Mouse (Mus musculus): ENCODE measurements at regions not wholly inside any gene's neighbourhood (a gene's known extent, or its start where the extent isn't known, plus 50 kb on each side); places are given as distances from the start of the nearest gene placed in this dataset.

DNA sequence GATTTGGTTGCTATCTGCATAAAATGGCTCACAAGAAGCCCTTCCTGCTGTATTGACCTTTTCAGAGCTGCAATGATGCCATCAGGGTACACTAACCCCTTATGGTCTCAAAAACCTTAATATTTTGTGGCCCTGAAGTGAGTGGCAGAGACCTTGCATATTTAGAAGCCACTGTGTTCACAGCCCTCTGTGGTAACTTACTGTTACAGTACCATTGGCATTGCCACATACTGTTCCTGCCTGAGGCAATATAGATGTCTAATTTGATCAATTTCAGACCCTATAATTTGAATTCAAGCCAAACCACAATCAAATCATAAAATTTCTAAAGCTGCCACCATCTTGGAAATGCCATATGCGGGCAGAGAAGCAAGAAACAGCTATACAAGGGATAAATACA lies 198.5 kb downstream of the Spry2 start:
- no peak for ATAC-seq (replicated peaks; ENCODE audit: low FRiP score)
- 91% methylated on average over 1 of the region's 1 CpGs for WGBS

DNA sequence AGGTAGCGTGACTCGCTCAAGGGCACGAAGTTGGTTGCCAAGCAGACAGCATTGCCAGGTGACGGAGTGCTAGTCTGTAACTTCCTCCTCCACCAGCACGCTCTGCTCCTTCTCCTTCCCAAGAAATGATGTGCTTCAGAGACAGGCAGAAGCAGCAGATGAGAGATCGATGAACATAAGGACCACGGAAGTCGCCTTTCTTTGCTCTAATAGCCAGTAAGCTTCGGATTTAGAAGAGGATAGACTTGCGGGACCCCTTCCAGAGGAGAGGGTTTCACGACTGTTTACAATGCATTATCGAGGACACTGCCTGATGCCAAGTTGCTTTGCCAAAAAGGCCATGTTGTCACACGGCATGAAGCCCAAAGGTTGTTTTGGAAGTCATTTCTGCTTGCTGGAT lies 199.2 kb downstream of the Spry2 start:
- no peak overlapping the region for H3K9ac ChIP-seq
- H3K36me3 ChIP-seq: no peaks in the 10 kb centered on the region
- no peak for ATAC-seq (replicated peaks; ENCODE audit: low FRiP score)
- H3K4me1 ChIP-seq: no peaks in the 10 kb centered on the region
- no peaks in the 10 kb centered on the region for H3K9me3 ChIP-seq (replicated peaks)
- H3K27me3 ChIP-seq: no peaks in the 10 kb centered on the region
- no peak overlapping the region for H3K4me3 ChIP-seq (replicated peaks)
- H3K27ac ChIP-seq: no peak overlapping the region
- H3K4me2 ChIP-seq: no peak overlapping the region
- WGBS: 87% methylated on average over 13 of the region's 13 CpGs

More for the DNA sequence above, 198.5 kb downstream of the Spry2 start:
- Histone ChIP-seq H3K4me1 (no peaks in the 10 kb centered on the region), H3K36me3 (no peaks in the 10 kb centered on the region), H3K27me3 (no peaks in the 10 kb centered on the region), H3K4me3 (replicated peaks) (no peak overlapping the region), H3K9me3 (replicated peaks) (no peaks in the 10 kb centered on the region), H3K27ac (no peak overlapping the region), H3K9ac (no peak overlapping the region), H3K4me2 (no peak overlapping the region)

DNA sequence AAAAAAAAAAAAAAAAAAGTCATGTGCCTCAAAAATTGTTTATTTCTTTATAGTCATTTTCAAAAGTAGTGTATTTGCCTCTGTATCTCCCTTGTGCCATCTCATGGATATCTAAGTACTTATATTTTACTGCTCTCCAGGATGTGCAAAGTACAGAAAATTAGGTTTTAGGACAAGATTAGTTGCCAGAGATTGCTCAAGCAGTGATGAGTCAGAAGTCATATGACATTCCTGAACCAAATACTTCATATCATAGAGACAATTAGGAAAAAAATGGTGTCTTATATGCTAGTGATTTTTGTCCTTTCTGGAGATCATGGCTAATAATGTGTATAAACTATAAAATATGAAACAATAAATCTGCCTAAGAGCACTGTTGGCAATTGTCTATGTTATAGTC lies 201.7 kb downstream of the Spry2 start:
- Histone ChIP-seq H3K27me3 (no peaks in the 10 kb centered on the region), H3K4me3 (replicated peaks) (no peak overlapping the region), H3K4me2 (no peak overlapping the region), H3K36me3 (no peaks in the 10 kb centered on the region), H3K27ac (no peak overlapping the region), H3K9me3 (replicated peaks) (no peaks in the 10 kb centered on the region), H3K4me1 (no peaks in the 10 kb centered on the region), H3K9ac (no peak overlapping the region)
- ATAC-seq (replicated peaks; ENCODE audit: low FRiP score): no peak

DNA sequence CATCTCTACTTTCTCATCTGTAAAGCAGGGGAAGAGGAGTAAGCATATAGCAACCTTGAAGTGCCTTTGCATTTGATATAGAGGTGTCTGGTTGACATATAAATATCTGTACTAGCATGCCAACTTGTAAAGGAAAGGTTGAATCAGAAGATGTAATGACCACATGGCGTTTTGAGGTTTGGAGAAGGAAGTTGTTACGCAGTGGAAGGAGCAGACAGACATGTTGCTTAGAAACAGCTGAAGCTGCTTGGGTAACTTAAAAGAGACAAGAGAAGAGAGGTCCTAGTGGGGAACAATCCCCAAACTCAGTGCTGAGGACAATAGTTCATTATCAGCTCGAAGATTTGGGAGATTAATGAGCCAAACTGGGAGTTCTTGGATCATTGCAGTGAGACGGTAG lies 202.9 kb downstream of the Spry2 start:
- ATAC-seq (replicated peaks; ENCODE audit: low FRiP score): no peak
- Histone ChIP-seq H3K27me3 (no peaks in the 10 kb centered on the region), H3K4me2 (no peak overlapping the region), H3K36me3 (no peaks in the 10 kb centered on the region), H3K9me3 (replicated peaks) (no peaks in the 10 kb centered on the region), H3K4me3 (replicated peaks) (no peak overlapping the region), H3K27ac (no peak overlapping the region), H3K9ac (no peak overlapping the region), H3K4me1 (no peaks in the 10 kb centered on the region)
- WGBS: 84% methylated on average over 4 of the region's 4 CpGs

DNA sequence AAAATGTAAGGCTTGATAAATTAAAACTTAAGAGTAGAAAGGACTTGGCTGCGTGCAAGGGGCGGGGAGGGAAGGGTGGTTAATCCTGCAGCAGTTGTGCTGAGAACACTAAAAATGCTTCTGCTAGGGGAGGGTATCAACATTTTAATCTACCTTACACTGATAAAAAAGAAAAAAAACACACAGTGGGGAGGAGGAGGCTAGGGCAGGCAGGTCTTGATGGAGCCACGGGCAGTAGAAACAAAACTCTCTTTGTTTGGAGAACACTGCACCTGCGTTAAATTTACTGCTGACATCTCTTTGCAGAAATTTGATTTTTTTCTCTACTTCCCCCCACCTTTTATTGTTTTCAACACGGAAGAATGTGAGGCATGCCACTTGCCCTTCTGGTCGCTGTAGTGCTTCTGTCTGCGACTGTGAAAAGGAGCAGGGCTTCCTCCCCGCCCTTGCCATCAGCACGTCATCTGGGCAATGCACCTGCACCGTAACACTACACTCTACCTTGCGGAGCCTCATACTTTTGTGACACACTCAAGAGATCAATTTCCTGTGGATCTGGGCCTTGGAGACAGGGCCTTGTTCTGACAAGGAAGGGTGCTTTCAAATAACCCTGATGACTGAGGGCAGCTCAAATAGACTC lies 211.7 kb downstream of the Spry2 start:
- H3K27ac ChIP-seq: peak overlapping the region; percentile 46; the same call in 1 of the 2 replicates
- H3K9ac ChIP-seq: no peak overlapping the region
- no peaks in the 10 kb centered on the region for H3K27me3 ChIP-seq
- H3K4me1 ChIP-seq: peaks cover 6% of the 10 kb centered on the region; the same call in 1 of the 2 replicates
- H3K36me3 ChIP-seq: no peaks in the 10 kb centered on the region
- no peak overlapping the region for H3K4me3 ChIP-seq (replicated peaks)
- no peak overlapping the region for H3K4me2 ChIP-seq
- peak; percentile 83 for ATAC-seq (replicated peaks; ENCODE audit: low FRiP score)
- no peaks in the 10 kb centered on the region for H3K9me3 ChIP-seq (replicated peaks)
- WGBS: 38% methylated on average over 11 of the region's 11 CpGs

DNA sequence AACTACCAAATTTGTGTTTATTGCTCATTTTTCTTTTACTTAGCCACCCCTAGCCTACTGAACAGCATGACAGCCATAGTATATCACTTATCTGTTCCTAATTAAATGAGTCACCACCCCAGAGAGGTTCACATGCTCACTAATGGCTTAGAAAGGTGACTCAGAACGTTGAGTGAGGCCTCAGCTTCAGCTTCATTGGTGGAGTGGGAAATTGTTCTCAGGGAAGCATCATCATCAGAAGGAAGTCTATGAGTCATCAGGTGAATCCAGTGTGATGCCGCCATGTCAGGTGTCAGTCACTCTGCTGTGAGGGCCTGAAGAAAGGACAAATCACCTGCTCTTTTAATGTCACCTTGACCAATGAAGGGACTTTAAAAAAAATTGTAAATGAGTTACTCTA lies 212.3 kb downstream of the Spry2 start:
- WGBS: 67% methylated on average over 2 of the region's 2 CpGs
- ATAC-seq (replicated peaks; ENCODE audit: low FRiP score): no peak
- peaks cover 6% of the 10 kb centered on the region; the same call in 1 of the 2 replicates for H3K4me1 ChIP-seq
- H3K9ac ChIP-seq: no peak overlapping the region
- H3K36me3 ChIP-seq: no peaks in the 10 kb centered on the region
- no peaks in the 10 kb centered on the region for H3K9me3 ChIP-seq (replicated peaks)
- H3K4me2 ChIP-seq: no peak overlapping the region
- no peak overlapping the region for H3K4me3 ChIP-seq (replicated peaks)
- no peaks in the 10 kb centered on the region for H3K27me3 ChIP-seq
- no peak overlapping the region for H3K27ac ChIP-seq

DNA sequence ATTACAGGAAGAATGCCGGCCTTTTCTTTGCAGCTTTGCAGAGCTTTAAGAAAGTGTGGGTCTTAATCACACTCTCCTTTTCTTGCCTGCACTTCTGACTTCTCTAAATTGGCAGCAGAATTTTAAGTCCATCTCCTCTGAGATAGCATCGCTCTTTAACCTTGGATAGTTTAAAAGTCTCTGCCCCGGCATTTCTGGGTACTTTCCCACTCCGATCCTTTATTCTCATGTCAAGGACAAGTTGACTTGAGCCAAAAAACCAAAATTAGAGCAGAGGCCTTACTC lies 220.0 kb downstream of the Spry2 start:
- H3K4me1 ChIP-seq: peaks cover 3% of the 10 kb centered on the region
- no peaks in the 10 kb centered on the region for H3K36me3 ChIP-seq
- WGBS: 13% methylated on average over 4 of the region's 4 CpGs
- no peak overlapping the region for H3K9ac ChIP-seq
- H3K27ac ChIP-seq: no peak overlapping the region
- H3K4me2 ChIP-seq: peak overlapping the region; percentile 34; the same call in 1 of the 2 replicates
- no peaks in the 10 kb centered on the region for H3K9me3 ChIP-seq (replicated peaks)
- H3K27me3 ChIP-seq: no peaks in the 10 kb centered on the region
- ATAC-seq (replicated peaks; ENCODE audit: low FRiP score): no peak
- no peak overlapping the region for H3K4me3 ChIP-seq (replicated peaks)

DNA sequence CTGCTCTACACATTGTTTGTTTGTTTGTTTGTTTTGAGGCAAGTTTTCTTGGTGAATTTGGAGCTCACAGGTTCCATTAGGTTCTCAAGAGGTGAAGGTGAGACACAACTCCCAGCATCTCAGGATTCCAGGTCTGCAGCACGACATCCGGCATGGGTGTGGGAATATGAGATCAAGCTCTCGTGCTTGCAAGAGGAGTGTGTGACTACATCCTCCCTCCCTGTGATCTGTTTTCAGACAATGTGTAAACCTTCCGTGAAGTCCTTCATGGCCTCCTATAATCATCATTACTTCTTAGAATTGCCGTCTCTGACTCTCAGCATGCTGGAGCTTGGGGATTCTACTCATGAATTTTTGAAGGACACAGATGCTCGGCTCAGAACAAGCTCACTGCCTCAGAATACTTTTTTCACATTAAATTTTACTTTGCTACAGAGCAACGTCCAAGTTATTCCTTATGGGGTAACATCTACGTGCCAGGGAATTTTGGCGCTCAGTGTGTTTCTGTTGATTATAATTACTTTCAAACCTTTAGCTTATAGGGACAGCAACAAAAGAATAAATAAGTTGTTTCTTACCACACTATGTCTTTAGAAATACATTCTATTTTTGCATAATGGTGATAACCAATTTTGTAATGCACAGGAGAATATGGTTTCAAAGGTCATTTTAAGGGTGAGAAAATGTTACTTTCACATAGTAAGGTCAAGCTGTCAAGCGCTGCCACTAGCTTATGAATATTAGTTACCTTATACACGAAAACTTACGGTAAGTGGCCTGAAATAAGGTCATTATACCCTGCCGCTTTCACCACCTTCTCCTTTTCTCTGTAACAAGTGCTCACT lies 220.6 kb downstream of the Spry2 start:
- 41% methylated on average over 13 of the region's 13 CpGs for WGBS
- Histone ChIP-seq H3K36me3 (no peaks in the 10 kb centered on the region), H3K4me1 (peaks cover 3% of the 10 kb centered on the region), H3K4me2 (peak overlapping the region; percentile 34; the same call in 1 of the 2 replicates), H3K27ac (no peak overlapping the region), H3K9me3 (replicated peaks) (no peaks in the 10 kb centered on the region), H3K9ac (no peak overlapping the region), H3K27me3 (no peaks in the 10 kb centered on the region), H3K4me3 (replicated peaks) (no peak overlapping the region)
- no peak for ATAC-seq (replicated peaks; ENCODE audit: low FRiP score)

DNA sequence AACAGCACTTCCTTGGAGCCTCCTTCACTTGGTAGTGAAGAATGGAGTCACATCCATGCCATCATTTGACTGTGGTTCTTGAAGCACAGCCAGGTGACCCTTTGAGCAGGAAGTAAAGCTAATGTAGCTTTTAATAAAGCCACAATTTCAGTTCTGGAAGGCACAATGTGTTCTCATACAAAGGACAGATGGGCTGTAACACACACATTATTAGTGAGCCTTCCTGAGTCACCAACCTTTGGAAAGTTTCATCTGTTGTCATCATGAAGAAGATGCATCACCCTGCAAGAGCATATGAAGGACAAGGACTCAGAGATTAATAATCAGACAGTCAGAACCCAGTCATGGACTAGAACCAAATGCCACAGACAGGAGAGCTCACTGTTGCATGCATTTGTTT lies 221.6 kb downstream of the Spry2 start:
- no peaks in the 10 kb centered on the region for H3K9me3 ChIP-seq (replicated peaks)
- H3K9ac ChIP-seq: no peak overlapping the region
- no peak overlapping the region for H3K4me2 ChIP-seq
- no peak overlapping the region for H3K27ac ChIP-seq
- no peaks in the 10 kb centered on the region for H3K36me3 ChIP-seq
- H3K27me3 ChIP-seq: no peaks in the 10 kb centered on the region
- H3K4me3 ChIP-seq (replicated peaks): no peak overlapping the region
- ATAC-seq (replicated peaks; ENCODE audit: low FRiP score): no peak
- H3K4me1 ChIP-seq: peaks cover 3% of the 10 kb centered on the region

DNA sequence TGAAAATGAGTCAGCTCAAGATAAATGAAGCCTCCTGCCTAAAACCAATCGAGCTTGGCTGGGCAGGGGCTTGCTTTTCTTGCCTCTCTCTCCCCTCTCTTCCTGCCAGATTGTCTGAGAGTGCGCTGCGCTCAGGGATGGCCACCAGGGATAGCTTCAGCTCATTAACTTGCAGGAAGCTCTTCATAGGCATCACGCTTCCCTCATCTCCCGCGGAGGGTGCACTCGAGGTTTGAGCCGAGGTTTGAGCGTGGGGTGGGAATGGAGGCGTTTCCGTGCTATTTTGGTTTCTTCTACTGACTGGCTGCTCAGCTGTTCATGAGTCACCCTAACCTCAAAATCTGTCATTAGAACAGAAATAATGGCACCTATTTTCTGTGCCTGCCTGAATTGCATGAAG lies 227.7 kb downstream of the Spry2 start:
- Histone ChIP-seq H3K4me2 (peak overlapping the region; percentile 43), H3K27ac (no peak overlapping the region), H3K4me1 (peaks cover 8% of the 10 kb centered on the region), H3K27me3 (0 out of 2 replicates have a peak, but pooled peaks cover 3% of the 10 kb centered on the region), H3K4me3 (replicated peaks) (no peak overlapping the region), H3K9me3 (replicated peaks) (no peaks in the 10 kb centered on the region), H3K36me3 (no peaks in the 10 kb centered on the region), H3K9ac (no peak overlapping the region)
- WGBS: 18% methylated on average over 11 of the region's 11 CpGs
- ATAC-seq (replicated peaks; ENCODE audit: low FRiP score): 0 out of 2 replicates have a peak, but pooled peaks have one; percentile 56

DNA sequence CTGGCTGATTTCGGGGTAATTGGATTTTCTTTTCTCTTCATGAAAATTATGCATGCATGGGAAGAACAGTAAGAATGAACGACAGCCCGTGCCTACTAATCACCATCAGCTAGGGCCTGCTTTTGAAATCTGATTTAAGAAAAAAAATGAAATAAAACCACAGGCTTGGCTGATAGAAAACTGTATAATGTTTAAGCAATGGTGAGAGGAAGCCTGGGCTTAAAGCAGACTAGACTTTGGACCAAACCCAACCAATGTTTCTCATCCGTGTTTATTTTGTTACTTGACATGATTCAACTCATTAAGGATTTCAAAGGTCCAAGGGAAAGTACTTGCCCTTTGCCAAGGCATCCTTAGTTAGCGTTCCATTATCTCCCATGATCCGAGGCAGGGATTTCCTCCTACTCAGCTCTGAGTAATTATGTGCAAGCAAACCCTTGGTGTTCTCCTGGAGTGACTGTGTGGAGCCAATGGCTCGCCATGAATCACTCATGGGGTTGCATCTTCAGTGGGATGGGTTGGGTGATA lies 231.9 kb downstream of the Spry2 start:
- no peaks in the 10 kb centered on the region for H3K36me3 ChIP-seq
- H3K27me3 ChIP-seq: 0 out of 2 replicates have a peak, but pooled peaks cover 3% of the 10 kb centered on the region
- H3K4me3 ChIP-seq (replicated peaks): no peak overlapping the region
- no peaks in the 10 kb centered on the region for H3K9me3 ChIP-seq (replicated peaks)
- no peak overlapping the region for H3K9ac ChIP-seq
- no peak; the same call in 1 of the 2 replicates for ATAC-seq (replicated peaks; ENCODE audit: low FRiP score)
- 68% methylated on average over 7 of the region's 7 CpGs for WGBS
- H3K4me1 ChIP-seq: peaks cover 8% of the 10 kb centered on the region
- no peak overlapping the region for H3K27ac ChIP-seq
- no peak overlapping the region for H3K4me2 ChIP-seq

DNA sequence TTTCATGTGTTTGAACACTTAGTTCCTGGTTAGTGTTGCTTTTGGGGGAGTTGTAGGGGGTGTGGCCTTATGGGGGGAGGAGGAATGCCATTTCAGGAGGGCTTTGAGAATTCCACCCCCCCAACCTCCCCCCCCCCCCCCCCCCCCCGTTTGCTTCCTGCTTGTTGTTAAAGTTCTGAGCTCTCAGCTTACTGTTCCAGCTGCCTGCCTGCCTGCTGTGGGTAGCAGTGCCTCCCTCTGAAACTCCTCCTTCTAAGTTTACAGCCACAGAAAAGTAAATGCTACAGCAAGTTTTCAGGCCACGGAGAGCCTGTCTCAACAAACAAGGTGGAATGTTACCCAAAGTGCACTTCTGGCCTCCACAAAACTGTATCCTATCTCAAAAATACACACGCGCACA lies 233.1 kb downstream of the Spry2 start:
- no peak overlapping the region for H3K9ac ChIP-seq
- no peak overlapping the region for H3K27ac ChIP-seq
- H3K9me3 ChIP-seq (replicated peaks): no peaks in the 10 kb centered on the region
- peak; percentile 62; the same call in 1 of the 2 replicates for ATAC-seq (replicated peaks; ENCODE audit: low FRiP score)
- no peak overlapping the region for H3K4me3 ChIP-seq (replicated peaks)
- H3K36me3 ChIP-seq: no peaks in the 10 kb centered on the region
- H3K27me3 ChIP-seq: 0 out of 2 replicates have a peak, but pooled peaks cover 3% of the 10 kb centered on the region
- H3K4me2 ChIP-seq: no peak overlapping the region
- peaks cover 4% of the 10 kb centered on the region; the same call in 1 of the 2 replicates for H3K4me1 ChIP-seq
- WGBS: 77% methylated on average over 3 of the region's 4 CpGs

All from kidney, embryonic 15.5 days (tissue).